Mouse (Mus musculus) hindbrain, embryonic 10.5 days (tissue): ENCODE measurements around the gene Trpv3. TPM values are rescaled to one million over a fixed set of nuclear protein-coding genes. Genes with fewer than 3 reads are reported as not detected.
"Not testable (repeated sequence)": the region's sequence is repeated elsewhere in the genome, so short reads cannot be mapped to it uniquely, and the experiment has no call there.

Source experiments
- DNase-seq: peaks from one replicate; pipeline ENCODE4 v3.0.0-alpha.2; 2017; ENCODE audit warnings: low spot score
- H3K27ac ChIP-seq: fragments of 300-500 bp; sonication (generic); 2 replicates; pipeline ENCODE4 v1.5.1; 2016; ENCODE audit warnings: mild to moderate bottlenecking, moderate library complexity
- H3K27me3 ChIP-seq: fragments of 300-500 bp; sonication (generic); 2 replicates; pipeline ENCODE4 v1.6.1; 2016; ENCODE audit warnings: mild to moderate bottlenecking; ENCODE audit not compliant: poor library complexity, insufficient read depth, severe bottlenecking
- H3K36me3 ChIP-seq: fragments of 300-500 bp; sonication (generic); 2 replicates; pipeline ENCODE4 v1.6.1; 2016; ENCODE audit warnings: mild to moderate bottlenecking, moderate library complexity
- H3K4me1 ChIP-seq: fragments of 300-500 bp; sonication (generic); replicated peaks from 2 replicates; pipeline ENCODE4 v1.6.1; 2016; ENCODE audit warnings: mild to moderate bottlenecking
- H3K4me3 ChIP-seq: fragments of 300-500 bp; sonication (generic); 2 replicates; pipeline ENCODE4 v1.5.1; 2016; ENCODE audit warnings: mild to moderate bottlenecking, moderate library complexity
- H3K9me3 ChIP-seq: fragments of 300-500 bp; sonication (generic); 2 replicates; pipeline ENCODE4 v1.6.1; 2016; ENCODE audit warnings: mild to moderate bottlenecking, moderate library complexity
- WGBS: fragments of 180-500 bp; shearing (Covaris S2); methylation state at CpG from one replicate; pipeline ENCODE4 v1.1.7; 2016; 5-methylcytosine and 5-hydroxymethylcytosine counted together
- polyA plus RNA-seq: library from polyadenylated mRNA; unstranded; fragments of >200 nt; fragmentation: Nextera tagmentation; extraction: Ambion mirVana; gene quantifications from 2 replicates; pipeline ENCODE4 v1.2.1, GENCODE M21; 2016

Gene Trpv3
- polyA plus RNA-seq, 1 experiment from 2014 or later, result 0.09 TPM

GRCm38 (mm10) chr11:73318581-73318980 lies 51.4 kb downstream of the Trpv3 start:
- not testable (repeated sequence) for H3K36me3 ChIP-seq, H3K27me3 ChIP-seq, DNase-seq, H3K9me3 ChIP-seq, H3K4me1 ChIP-seq, H3K27ac ChIP-seq, H3K4me3 ChIP-seq
- WGBS, result 81% methylated on average over 2 of the region's 2 CpGs

GRCm38 (mm10) chr11:73321064-73321463 lies 53.9 kb downstream of the Trpv3 start:
- H3K9me3 ChIP-seq, H3K4me1 ChIP-seq, H3K36me3 ChIP-seq, H3K4me3 ChIP-seq, DNase-seq, H3K27ac ChIP-seq, H3K27me3 ChIP-seq: not testable (repeated sequence)
- 92% methylated on average over 13 of the region's 13 CpGs for WGBS

- Histone ChIP-seq H3K4me1 (no peaks in the 10 kb centered on the region), H3K27me3 (no peaks in the 10 kb centered on the region), H3K9me3 (no peaks in the 10 kb centered on the region), H3K36me3 (no peaks in the 10 kb centered on the region), H3K27ac (no peak overlapping the region), H3K4me3 (no peak overlapping the region)
- WGBS, result 78% methylated on average over 9 of the region's 9 CpGs
- no peak for DNase-seq
Measured at GRCm38 (mm10) chr11:73323906-73324830, 57.0 kb downstream of the Trpv3 start.

- Histone ChIP-seq H3K4me3 (no peak overlapping the region), H3K27ac (no peak overlapping the region), H3K9me3 (0 out of 2 replicates have a peak, but pooled peaks cover 5% of the 10 kb centered on the region), H3K27me3 (no peaks in the 10 kb centered on the region), H3K36me3 (no peaks in the 10 kb centered on the region), H3K4me1 (no peaks in the 10 kb centered on the region)
- DNase-seq, result no peak
- 65% methylated on average over 12 of the region's 12 CpGs for WGBS
Measured at GRCm38 (mm10) chr11:73326485-73326886, 59.3 kb downstream of the Trpv3 start.

GRCm38 (mm10) chr11:73327361-73327760 lies 60.2 kb downstream of the Trpv3 start:
- no peaks in the 10 kb centered on the region for H3K27me3 ChIP-seq
- no peak for DNase-seq
- H3K9me3 ChIP-seq, result 0 out of 2 replicates have a peak, but pooled peaks cover 5% of the 10 kb centered on the region
- H3K4me1 ChIP-seq, result no peaks in the 10 kb centered on the region
- WGBS, result 89% methylated on average over 4 of the region's 4 CpGs
- H3K36me3 ChIP-seq, result no peaks in the 10 kb centered on the region
- H3K4me3 ChIP-seq, result no peak overlapping the region
- no peak overlapping the region for H3K27ac ChIP-seq

- WGBS, result 78% methylated on average over 27 of the region's 27 CpGs
- no peak for DNase-seq
- no peak within 1 kb of the TSS for H3K4me3 ChIP-seq
Measured at GRCm38 (mm10) chr11:73329442-73329841, 62.3 kb downstream of the Trpv3 start, which contains the start of the genes Aspa, Gm49340 and Spata22. Gene Aspa, minus strand, starts transcription at chr11:73329596. Gene Gm49340, plus strand, starts transcription at chr11:73329741. Gene Spata22, plus strand, starts transcription at chr11:73329741.

GRCm38 (mm10) chr11:73333357-73333756 lies 66.2 kb downstream of the Trpv3 start:
- no peak for DNase-seq
- Histone ChIP-seq H3K4me1 (no peaks in the 10 kb centered on the region), H3K27ac (no peak overlapping the region), H3K4me3 (no peak overlapping the region), H3K9me3 (0 out of 2 replicates have a peak, but pooled peaks cover 5% of the 10 kb centered on the region), H3K27me3 (no peaks in the 10 kb centered on the region), H3K36me3 (no peaks in the 10 kb centered on the region)
- WGBS, result 78% methylated on average over 2 of the region's 2 CpGs

More at GRCm38 (mm10) chr11:73329442-73329841, 62.3 kb downstream of the Trpv3 start, which contains the start of the genes Aspa, Gm49340 and Spata22:
- no peaks in the 10 kb centered on the region for H3K36me3 ChIP-seq
- no peaks in the 10 kb centered on the region for H3K27me3 ChIP-seq
- no peak within 1 kb of the TSS for H3K27ac ChIP-seq
- no peaks in the 10 kb centered on the region for H3K4me1 ChIP-seq
- 0 out of 2 replicates have a peak, but pooled peaks cover 5% of the 10 kb centered on the region for H3K9me3 ChIP-seq

- Histone ChIP-seq H3K36me3 (no peaks in the 10 kb centered on the region), H3K27ac (no peak overlapping the region), H3K4me1 (no peaks in the 10 kb centered on the region), H3K27me3 (no peaks in the 10 kb centered on the region), H3K9me3 (no peaks in the 10 kb centered on the region), H3K4me3 (no peak overlapping the region)
- 83% methylated on average over 4 of the region's 4 CpGs for WGBS
- DNase-seq, result no peak
Measured at GRCm38 (mm10) chr11:73336919-73337318, 69.7 kb downstream of the Trpv3 start.

Other genes starting within 250 kb of the Trpv3 start
- 5.8 and 6.6 TPM in 2 replicates for gene Camkk1, start 248.4 kb upstream of the Trpv3 start, polyA plus RNA-seq
- gene Ncbp3, start 219.6 kb upstream of the Trpv3 start, polyA plus RNA-seq, result 10.5 and 12.4 TPM in 2 replicates
- gene Itgae, start 176.8 kb upstream of the Trpv3 start, polyA plus RNA-seq, result 0.35 and 0.47 TPM in 2 replicates
- 19.8 and 24.2 TPM in 2 replicates for gene Haspin, start 129.1 kb upstream of the Trpv3 start, polyA plus RNA-seq
- 0.10 and 0.32 TPM in 2 replicates for gene P2rx5, start 107.0 kb upstream of the Trpv3 start, polyA plus RNA-seq
- gene Emc6, start 90.4 kb upstream of the Trpv3 start, polyA plus RNA-seq, result 132 and 134 TPM in 2 replicates
- gene Tax1bp3, start 90.3 kb upstream of the Trpv3 start, polyA plus RNA-seq, result 207 and 237 TPM in 2 replicates
- 15.4 and 19.9 TPM in 2 replicates for gene Ctns, start 68.3 kb upstream of the Trpv3 start, polyA plus RNA-seq
- 1.1 and 1.7 TPM in 2 replicates for gene Shpk, start 67.9 kb upstream of the Trpv3 start, polyA plus RNA-seq
- gene Trpv1, start 33.1 kb upstream of the Trpv3 start, polyA plus RNA-seq, result not detected in 2 replicates
- 0.25 TPM in 1 of 2 replicates, not detected in the other for gene Aspa, start 62.2 kb downstream of the Trpv3 start, polyA plus RNA-seq
- not detected in 2 replicates for gene Gm49340, start 62.4 kb downstream of the Trpv3 start, polyA plus RNA-seq
- gene Spata22, start 62.4 kb downstream of the Trpv3 start, polyA plus RNA-seq, result not detected in 2 replicates
- not detected in 2 replicates for gene Olfr20, start 83.4 kb downstream of the Trpv3 start, polyA plus RNA-seq
- gene Olfr376, start 103.9 kb downstream of the Trpv3 start, polyA plus RNA-seq, result not detected in 2 replicates
- not detected in 2 replicates for gene Olfr1, start 132.2 kb downstream of the Trpv3 start, polyA plus RNA-seq
- not detected in 2 replicates for gene Olfr378, start 161.1 kb downstream of the Trpv3 start, polyA plus RNA-seq
- gene Olfr380, start 190.1 kb downstream of the Trpv3 start, polyA plus RNA-seq, result not detected in 2 replicates
- not detected in 2 replicates for gene Olfr381, start 224.2 kb downstream of the Trpv3 start, polyA plus RNA-seq
- not detected in 2 replicates for gene Olfr382, start 249.8 kb downstream of the Trpv3 start, polyA plus RNA-seq